Mouse (Mus musculus) ES-Bruce4 (cell line): Measurements from ENCODE around the gene Phgr1.

Source experiments
- CTCF ChIP-seq: IDR thresholded peaks from one replicate; pipeline ENCODE4 v1.8.1; 2011; ENCODE audit warnings: low read depth, low read length
- POLR2A ChIP-seq: IDR thresholded peaks from one replicate; pipeline ENCODE4 v1.8.1; 2011; ENCODE audit warnings: low read length; ENCODE audit not compliant: insufficient read depth

GRCm38 (mm10) chr2:118741183-118741582 is 31.4 kb upstream of the Phgr1 start:
- TF ChIP-seq CTCF (no peak), POLR2A (no peak)
